Mouse (Mus musculus): ENCODE data around the gene Gm20869. TPM values are rescaled to one million over a fixed set of nuclear protein-coding genes. Genes with fewer than 3 reads are reported as not detected.
"Not testable (repeated sequence)": the region's sequence is repeated elsewhere in the genome, so short reads cannot be mapped to it uniquely, and the experiment has no call there.

Gm20869 gene
- polyA plus RNA-seq (2015; fragmentation: Nextera tagmentation; extraction: Ambion mirVana): not detected in 2 replicates

- not testable (repeated sequence) for H3K36me3 ChIP-seq (ENCODE audit: insufficient read depth, low read length); DNase-seq (ENCODE audit: low spot score); H3K9me3 ChIP-seq (replicated peaks; ENCODE audit: low read length); H3K4me2 ChIP-seq (ENCODE audit: low read length); H3K9ac ChIP-seq (ENCODE audit: low read depth, low read length); H3K27me3 ChIP-seq (ENCODE audit: insufficient read depth, low read length); H3K4me1 ChIP-seq (replicated peaks; ENCODE audit: insufficient read depth, low read length); H3K4me3 ChIP-seq (replicated peaks; ENCODE audit: low read depth, low read length); ATAC-seq (replicated peaks; ENCODE audit: low FRiP score, low read depth); H3K27ac ChIP-seq
- WGBS: no CpG with 5 or more reads among the region's 6 CpGs
Measured at GRCm38 (mm10) chrY:71469149-71469548, at the start of gene Gm20869. Gene Gm20869, plus strand, starts transcription at chrY:71469449.

Other genes starting within 250 kb of the Gm20869 start
- not detected in 2 replicates for gene Gm20870, start 222.6 kb downstream of the Gm20869 start, polyA plus RNA-seq (2015; fragmentation: Nextera tagmentation; extraction: Ambion mirVana)

Data from kidney, postnatal 0 days (tissue).